Mouse (Mus musculus) NIH3T3 (cell line): ENCODE data around the gene Proser3.
A peak's percentile ranks its signal among the peaks of the same experiment; 100 is the strongest.

Source experiments
- DNase-seq: peaks from one replicate; pipeline ENCODE4 v3.0.0-alpha.2; 2012; ENCODE audit warnings: low read depth

Gene Proser3

DNA sequence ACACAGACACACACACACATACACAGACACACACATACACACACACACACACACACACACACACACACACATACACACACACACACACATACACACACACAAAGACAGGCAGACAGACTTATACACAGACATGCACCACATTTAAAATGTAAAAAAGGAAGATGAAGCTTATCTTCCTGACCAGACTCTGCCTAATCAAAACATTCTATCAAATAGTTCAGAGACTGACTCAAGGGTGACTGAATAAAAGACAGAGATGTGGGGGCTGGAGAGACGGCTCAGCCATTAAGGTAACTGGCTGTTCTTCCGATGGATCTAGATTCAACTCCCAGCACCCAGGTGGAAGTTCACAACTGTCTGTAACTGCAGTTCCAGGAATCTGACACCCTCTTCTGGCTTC lies 7.8 kb downstream of the Proser3 start:
- no peak for DNase-seq

DNA sequence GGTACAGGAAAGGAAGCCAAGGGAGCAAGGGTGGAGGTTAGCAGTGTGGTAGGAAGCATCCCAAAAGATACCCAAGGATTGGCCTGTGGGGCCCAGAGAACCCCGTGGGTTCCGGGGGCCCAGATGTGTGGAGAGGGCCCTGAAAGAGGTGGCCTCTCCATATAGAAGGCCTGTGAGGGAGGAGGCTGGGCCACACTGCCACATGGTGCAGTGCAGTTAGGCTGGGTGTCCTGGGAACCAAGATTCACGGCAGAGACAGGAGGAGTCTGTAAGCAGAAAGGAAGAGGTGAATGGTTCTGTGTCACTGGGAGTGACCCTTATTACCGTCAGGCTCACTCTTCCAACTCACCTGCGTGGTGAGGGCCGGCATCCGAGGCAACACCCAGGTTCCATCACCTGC lies 11.5 kb downstream of the Proser3 start:
- no peak for DNase-seq

DNA sequence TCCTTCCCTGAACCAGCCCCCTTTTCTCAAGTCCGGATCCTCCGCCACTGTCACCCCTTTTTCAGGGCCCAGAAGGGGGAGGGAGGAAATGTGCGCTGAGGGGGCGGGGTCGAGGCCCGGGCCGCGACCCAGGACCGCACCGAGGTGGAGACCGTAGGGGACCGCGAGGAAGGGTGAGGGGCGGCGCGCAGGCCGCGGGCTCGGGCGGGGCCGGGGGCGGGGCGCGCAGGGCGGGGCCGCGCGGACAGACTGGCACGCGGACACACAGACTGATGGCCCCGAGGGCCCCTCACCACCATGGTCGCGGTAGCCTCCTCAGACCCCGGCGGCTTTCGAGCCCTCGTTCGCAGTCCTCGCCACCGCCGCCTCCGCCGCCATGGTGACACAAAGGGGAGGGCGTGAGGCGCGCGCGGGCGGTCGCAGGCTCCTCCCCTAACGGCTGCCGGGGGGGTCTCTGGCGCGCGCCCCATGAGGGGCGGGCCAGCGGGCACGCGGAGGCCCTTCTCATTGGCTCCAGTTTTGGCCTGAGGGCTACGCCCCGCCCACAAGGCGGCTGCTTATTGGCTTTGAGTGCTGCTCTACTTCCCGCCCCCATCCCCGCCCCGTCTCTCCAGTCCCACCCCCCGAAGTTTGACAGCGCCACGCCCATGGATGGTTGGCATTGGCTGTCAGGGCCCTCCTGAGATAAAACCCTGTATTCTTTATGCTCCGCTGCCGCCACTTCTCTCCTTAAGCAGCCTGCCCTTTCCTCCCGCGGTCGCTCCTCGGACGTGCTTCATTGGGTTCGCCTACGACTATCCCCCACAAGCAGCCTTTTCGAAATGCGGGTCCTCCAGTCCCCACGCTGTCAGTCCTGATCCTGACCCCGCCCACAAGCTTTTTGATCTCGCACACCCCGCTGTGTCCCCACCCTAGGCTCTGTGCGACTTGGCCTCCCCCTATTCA lies 17.2 kb downstream of the Proser3 start, which contains the start of gene Arhgap33:
TSS of gene Arhgap33 (minus strand) at position 428 of the 945 bp plus-strand sequence.
- peak; percentile 99 for DNase-seq

- no peak for DNase-seq
Measured at GRCm38 (mm10) chr7:30533941-30534632, 18.0 kb downstream of the Proser3 start.

DNA sequence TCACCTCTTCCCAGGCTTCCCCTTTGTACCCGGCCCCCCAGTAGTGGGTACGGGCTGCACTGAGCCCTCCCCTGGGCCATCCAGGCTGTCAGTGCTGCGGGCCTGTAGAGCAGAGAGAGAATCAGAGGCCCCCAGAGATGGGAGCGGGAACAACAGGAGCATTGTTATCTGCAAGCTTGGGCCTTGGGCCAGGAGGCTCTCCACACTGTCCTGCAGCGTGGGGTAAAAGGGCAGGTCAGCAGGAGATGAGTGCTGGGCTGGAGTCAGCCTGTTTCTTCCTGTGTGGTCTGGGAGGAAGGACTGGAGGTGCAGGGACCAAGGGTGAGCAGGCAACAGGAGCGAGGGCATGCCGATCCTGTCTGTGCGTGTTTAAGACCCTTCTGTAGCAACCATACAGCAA lies 19.2 kb downstream of the Proser3 start:
- peak; percentile 33 for DNase-seq

GRCm38 (mm10) chr7:30531291-30531815 lies 20.7 kb downstream of the Proser3 start:
- no peak for DNase-seq

DNA sequence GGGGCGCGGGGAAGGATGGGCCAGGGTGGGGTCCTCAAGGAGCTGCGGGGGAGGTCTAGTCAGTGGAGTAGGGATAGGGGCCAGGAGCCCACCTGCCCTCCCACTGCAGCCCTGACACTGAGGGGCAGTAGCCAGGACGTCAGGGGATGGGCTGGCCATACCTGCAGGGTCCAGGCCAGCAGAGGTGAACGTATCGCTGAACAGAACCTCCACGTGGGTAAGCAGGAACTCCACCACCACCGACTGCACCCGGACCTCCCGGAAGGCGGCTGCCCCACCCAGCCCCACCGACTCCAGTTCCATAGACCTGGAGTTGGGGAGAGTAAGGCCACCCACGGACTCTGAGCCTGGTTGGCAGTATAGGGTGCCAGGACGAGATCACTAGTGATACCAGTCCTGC lies 25.1 kb downstream of the Proser3 start:
- DNase-seq = no peak

DNA sequence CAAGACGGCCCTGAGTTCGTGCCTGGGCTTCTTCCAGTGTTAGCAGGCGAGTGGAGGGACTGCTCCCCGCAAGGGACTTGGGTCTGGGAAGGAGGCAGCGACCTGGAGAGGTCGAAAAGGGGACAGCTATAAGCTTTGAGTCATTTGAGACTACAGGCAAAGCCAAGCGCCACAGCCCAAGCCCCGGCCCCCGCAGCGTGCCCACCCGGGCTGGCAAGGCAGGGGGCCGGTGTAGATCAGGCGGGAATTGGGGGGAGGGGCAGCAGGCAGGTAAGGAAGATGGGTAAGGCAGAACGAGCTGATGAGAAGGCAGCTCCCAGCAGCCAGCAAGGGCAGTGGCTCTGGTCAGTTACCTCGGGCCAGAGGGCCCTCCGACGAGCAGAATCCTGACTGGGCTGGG lies 25.7 kb downstream of the Proser3 start:
- no peak for DNase-seq

DNA sequence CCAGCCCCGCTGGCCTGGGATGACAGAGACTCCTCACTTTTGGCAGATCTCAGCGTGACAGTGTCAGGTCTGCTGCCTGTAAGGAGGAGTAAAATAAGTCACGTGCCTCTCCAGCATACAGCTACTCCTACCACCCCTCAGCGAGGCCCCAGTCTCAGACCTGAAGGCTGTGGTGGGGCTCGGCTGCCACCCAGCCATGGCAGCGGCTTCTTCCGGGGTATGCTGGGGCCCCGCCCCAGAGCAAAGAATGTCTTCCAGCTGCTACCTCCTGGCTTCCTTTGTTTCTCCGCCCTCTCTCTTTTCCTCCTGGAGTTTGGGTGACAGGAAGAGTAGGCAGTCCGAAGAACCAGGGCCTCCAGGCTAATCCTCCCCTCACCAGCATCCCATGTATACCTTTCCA lies 26.1 kb downstream of the Proser3 start:
- DNase-seq = no peak

DNA sequence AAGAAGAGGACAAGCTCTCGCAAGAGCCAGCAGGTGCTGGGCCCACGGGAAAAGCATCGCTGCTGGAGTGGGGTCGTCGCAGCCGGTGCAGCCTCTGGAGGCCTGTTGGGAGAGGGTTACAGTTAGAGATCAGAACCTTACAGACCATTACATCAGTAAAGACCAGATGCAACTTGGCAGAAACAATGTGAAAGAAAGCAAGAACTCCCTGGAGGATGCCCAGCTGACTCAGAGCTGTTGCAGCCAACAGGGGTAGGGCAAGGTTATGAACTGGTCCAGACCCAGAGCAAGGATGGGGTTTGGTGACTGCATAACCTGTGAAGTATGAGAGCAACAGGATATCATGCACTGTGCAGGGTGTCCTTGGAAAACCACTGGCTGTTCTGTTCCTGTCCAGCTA lies 27.6 kb downstream of the Proser3 start:
- DNase-seq = peak; percentile 88

GRCm38 (mm10) chr7:30522871-30523270 lies 29.2 kb downstream of the Proser3 start:
- DNase-seq = no peak

- no peak for DNase-seq
Measured at GRCm38 (mm10) chr7:30520856-30521255, 31.2 kb downstream of the Proser3 start.

GRCm38 (mm10) chr7:30520396-30520795 lies 31.7 kb downstream of the Proser3 start:
- no peak for DNase-seq

- no peak for DNase-seq
Measured at GRCm38 (mm10) chr7:30518325-30518724, 33.8 kb downstream of the Proser3 start.

DNA sequence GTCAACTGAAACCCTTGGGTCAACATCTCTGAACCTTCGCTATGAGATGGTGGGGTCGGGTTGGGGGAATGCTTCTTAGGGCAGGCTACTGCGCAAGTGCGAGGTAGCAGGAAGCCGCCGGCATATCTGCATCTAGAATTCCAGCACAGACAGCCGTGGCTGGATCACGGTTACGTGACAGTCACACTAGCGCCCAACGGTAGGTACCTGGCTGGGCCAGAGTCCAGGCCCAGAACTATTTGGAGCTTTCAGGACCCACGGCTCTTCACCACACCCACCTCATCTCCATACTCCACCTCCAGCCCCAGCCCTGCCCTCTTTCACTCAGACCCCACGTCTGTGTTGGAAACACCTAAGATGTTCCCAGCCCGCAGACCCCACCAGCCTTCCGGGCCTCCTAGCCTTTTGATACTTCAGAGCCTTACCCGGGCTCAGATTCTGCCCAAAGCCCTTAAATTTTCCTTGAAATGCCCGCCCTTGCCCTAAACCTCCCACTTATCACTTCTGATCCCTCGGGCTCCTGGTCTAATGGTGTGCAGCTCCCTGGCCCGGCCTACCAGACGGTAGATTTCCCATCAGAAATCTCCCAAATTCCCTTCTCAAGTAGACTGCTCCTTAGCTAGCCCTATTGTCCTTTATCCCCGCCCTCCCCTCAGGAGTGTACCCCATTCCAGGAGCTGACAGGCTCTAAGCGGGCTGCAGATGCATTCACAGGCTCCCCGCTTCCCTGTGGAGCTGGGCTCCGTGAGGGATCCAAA lies 36.9 kb downstream of the Proser3 start:
- DNase-seq = no peak

GRCm38 (mm10) chr7:30508061-30508460 lies 44.0 kb downstream of the Proser3 start:
- DNase-seq = no peak

DNA sequence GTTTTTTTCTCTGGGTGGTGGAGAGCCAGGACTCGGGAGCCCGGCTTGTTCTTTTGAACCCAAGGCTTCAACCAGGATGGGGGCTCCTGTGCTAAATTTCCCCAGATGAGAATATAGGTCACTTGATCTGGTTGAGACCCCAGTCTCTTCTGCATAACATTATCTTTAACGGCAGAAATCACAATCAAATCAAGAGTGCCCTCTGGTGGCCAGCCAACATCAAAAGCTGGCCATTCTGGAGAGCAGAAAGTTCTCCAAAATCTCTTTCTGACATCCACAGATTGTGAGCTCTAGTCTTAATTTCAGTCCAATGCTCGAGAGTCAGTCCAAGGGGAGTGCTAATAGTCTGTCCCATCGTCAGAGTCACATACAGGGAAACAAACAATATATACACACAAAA lies 50.9 kb downstream of the Proser3 start:
- DNase-seq = peak; percentile 34

GRCm38 (mm10) chr7:30495506-30496042 lies 56.5 kb downstream of the Proser3 start:
- peak; percentile 10 for DNase-seq

DNA sequence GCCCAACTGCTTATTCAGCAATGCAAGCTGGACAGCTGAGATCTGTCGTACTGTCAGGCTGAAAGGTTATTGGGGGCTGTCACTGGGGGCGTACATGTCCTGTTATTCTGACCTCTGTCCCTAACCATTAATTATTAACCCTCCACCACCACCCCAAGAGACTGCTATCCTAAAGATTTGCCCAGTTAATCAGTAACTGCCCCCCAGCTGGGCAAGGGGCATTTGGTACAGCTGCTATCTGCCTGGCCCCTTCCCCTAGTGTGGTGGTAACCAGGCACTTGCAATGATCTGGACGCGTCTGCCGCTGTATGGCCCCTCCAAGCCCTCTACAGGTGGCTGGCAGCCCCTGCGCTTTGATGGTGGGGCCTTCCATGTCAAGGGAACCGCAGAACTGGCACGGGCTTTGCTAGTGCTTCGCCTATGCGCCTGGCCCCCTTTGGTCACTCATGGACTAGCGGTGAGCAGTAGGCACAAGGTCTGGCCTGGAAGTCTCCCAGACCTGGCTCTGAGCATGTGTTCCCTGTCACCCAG lies 58.6 kb downstream of the Proser3 start, which contains the start of gene Prodh2:
TSS of gene Prodh2 (plus strand) at position 222 of the 531 bp plus-strand sequence.
- DNase-seq = no peak

DNA sequence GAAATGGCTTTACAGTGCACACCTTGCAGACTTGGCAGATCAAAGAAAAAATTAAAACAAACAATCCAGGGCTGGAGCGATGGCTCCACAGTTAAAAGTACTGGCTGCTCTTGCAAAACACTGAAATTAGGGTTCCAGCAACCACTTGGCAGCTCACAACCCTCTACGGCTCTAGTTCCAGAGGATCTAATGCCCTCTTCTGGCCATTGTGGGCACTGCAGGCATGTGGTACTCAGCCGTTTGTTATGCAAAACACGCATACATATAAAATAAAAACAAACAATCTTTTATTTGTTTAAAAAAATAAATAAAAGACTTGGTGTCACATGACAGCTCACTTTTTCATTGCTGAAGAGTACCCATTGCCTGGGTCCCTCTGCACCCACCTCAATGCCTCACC lies 59.3 kb downstream of the Proser3 start:
- peak; percentile 88 for DNase-seq

- DNase-seq = peak; percentile 21
Measured at GRCm38 (mm10) chr7:30490957-30491307, 61.2 kb downstream of the Proser3 start.
